Mouse (Mus musculus): Measurements from ENCODE around the gene Gnptab. TPM values are rescaled to one million over a fixed set of nuclear protein-coding genes. Genes with fewer than 3 reads are reported as not detected.
A peak's percentile ranks its signal among the peaks of the same experiment; 100 is the strongest.

The Gnptab gene
- total and polyA plus RNA-seq, 3 experiments = 2.7 to 50.8 (median 41.0) TPM

GRCm38 (mm10) chr10:88374984-88375383 lies 3.9 kb upstream of the Gnptab start:
- Histone ChIP-seq H3K27me3 (ENCODE audit: insufficient read depth, low read length) (peaks cover 7% of the 10 kb centered on the region; the same call in 1 of the 2 replicates), H3K36me3 (replicated peaks) (no peaks in the 10 kb centered on the region), H3K9me3 (replicated peaks) (no peaks in the 10 kb centered on the region), H3K4me3 (ENCODE audit: low read depth, low read length) (no peak overlapping the region), H3K4me1 (ENCODE audit: insufficient read depth, low read depth, low read length) (peaks cover 25% of the 10 kb centered on the region)
- TF ChIP-seq POLR2AphosphoS5 (IDR thresholded peaks at IDR 0.05; ENCODE audit: insufficient replicate concordance, low read depth, low read length) = no peak
- no peak for TF ChIP-seq TAL1 (conservative IDR thresholded peaks at IDR 0.05; ENCODE audit: low read depth, low read length)
- no peak for TF ChIP-seq GATA1 (IDR thresholded peaks at IDR 0.05; ENCODE audit: borderline replicate concordance, low read length)
- no peak for TF ChIP-seq GATA2 (IDR thresholded peaks at IDR 0.05; ENCODE audit: borderline replicate concordance, low read depth, low read length)
- no peak for TF ChIP-seq CTCF (IDR thresholded peaks at IDR 0.05; ENCODE audit: low read depth, low read length)
- ATAC-seq (ENCODE audit: extremely low read depth, insufficient number of reproducible peaks, low FRiP score, poor library complexity, severe bottlenecking) (no peak), DNase-seq (ENCODE audit: low spot score) (no peak)

GRCm38 (mm10) chr10:88376770-88377169 lies 2.2 kb upstream of the Gnptab start:
- Histone ChIP-seq H3K9me3 (replicated peaks) (no peaks in the 10 kb centered on the region), H3K4me3 (ENCODE audit: low read depth, low read length) (no peak overlapping the region), H3K4me1 (ENCODE audit: insufficient read depth, low read depth, low read length) (peaks cover 37% of the 10 kb centered on the region), H3K27me3 (ENCODE audit: insufficient read depth, low read length) (peaks cover 7% of the 10 kb centered on the region; the same call in 1 of the 2 replicates), H3K36me3 (replicated peaks) (no peaks in the 10 kb centered on the region)
- ATAC-seq (ENCODE audit: extremely low read depth, insufficient number of reproducible peaks, low FRiP score, poor library complexity, severe bottlenecking) = no peak
- DNase-seq (ENCODE audit: low spot score) = peak; percentile 36
- no peak for TF ChIP-seq POLR2AphosphoS5 (IDR thresholded peaks at IDR 0.05; ENCODE audit: insufficient replicate concordance, low read depth, low read length)
- no peak for TF ChIP-seq GATA1 (IDR thresholded peaks at IDR 0.05; ENCODE audit: borderline replicate concordance, low read length)
- TF ChIP-seq GATA2 (IDR thresholded peaks at IDR 0.05; ENCODE audit: borderline replicate concordance, low read depth, low read length) = no peak
- TF ChIP-seq CTCF (IDR thresholded peaks at IDR 0.05; ENCODE audit: low read depth, low read length) = peak; percentile 90
- no peak for TF ChIP-seq TAL1 (conservative IDR thresholded peaks at IDR 0.05; ENCODE audit: low read depth, low read length)

GRCm38 (mm10) chr10:88377666-88378065 lies 1.3 kb upstream of the Gnptab start:
- H3K4me3 ChIP-seq (ENCODE audit: low read depth, low read length) = no peak overlapping the region
- H3K9me3 ChIP-seq (replicated peaks) = no peaks in the 10 kb centered on the region
- peaks cover 7% of the 10 kb centered on the region; the same call in 1 of the 2 replicates for H3K27me3 ChIP-seq (ENCODE audit: insufficient read depth, low read length)
- DNase-seq (ENCODE audit: low spot score) (no peak), ATAC-seq (ENCODE audit: extremely low read depth, insufficient number of reproducible peaks, low FRiP score, poor library complexity, severe bottlenecking) (no peak)
- TF ChIP-seq GATA1 (IDR thresholded peaks at IDR 0.05; ENCODE audit: borderline replicate concordance, low read length) = no peak
- TF ChIP-seq TAL1 (conservative IDR thresholded peaks at IDR 0.05; ENCODE audit: low read depth, low read length) = no peak
- no peak for TF ChIP-seq CTCF (IDR thresholded peaks at IDR 0.05; ENCODE audit: low read depth, low read length)
- TF ChIP-seq POLR2AphosphoS5 (IDR thresholded peaks at IDR 0.05; ENCODE audit: insufficient replicate concordance, low read depth, low read length) = no peak
- TF ChIP-seq GATA2 (IDR thresholded peaks at IDR 0.05; ENCODE audit: borderline replicate concordance, low read depth, low read length) = no peak
- no peaks in the 10 kb centered on the region for H3K36me3 ChIP-seq (replicated peaks)
- peaks cover 46% of the 10 kb centered on the region for H3K4me1 ChIP-seq (ENCODE audit: insufficient read depth, low read depth, low read length)

- Histone ChIP-seq H3K9me3 (replicated peaks) (no peaks in the 10 kb centered on the region), H3K36me3 (replicated peaks) (peaks cover 7% of the 10 kb centered on the region), H3K4me3 (ENCODE audit: low read depth, low read length) (peak overlapping the region; percentile 93), H3K4me1 (ENCODE audit: insufficient read depth, low read depth, low read length) (peaks cover 66% of the 10 kb centered on the region), H3K27me3 (ENCODE audit: insufficient read depth, low read length) (peaks cover 6% of the 10 kb centered on the region; the same call in 1 of the 2 replicates)
- peak; percentile 63 for DNase-seq (ENCODE audit: low spot score)
- TF ChIP-seq POLR2AphosphoS5 (IDR thresholded peaks at IDR 0.05; ENCODE audit: insufficient replicate concordance, low read depth, low read length) (no peak), GATA1 (IDR thresholded peaks at IDR 0.05; ENCODE audit: borderline replicate concordance, low read length) (no peak), GATA2 (IDR thresholded peaks at IDR 0.05; ENCODE audit: borderline replicate concordance, low read depth, low read length) (no peak), TAL1 (conservative IDR thresholded peaks at IDR 0.05; ENCODE audit: low read depth, low read length) (no peak), CTCF (IDR thresholded peaks at IDR 0.05; ENCODE audit: low read depth, low read length) (no peak)
- ATAC-seq (ENCODE audit: extremely low read depth, insufficient number of reproducible peaks, low FRiP score, poor library complexity, severe bottlenecking) = peak; percentile 83
These were observed 1.1 kb downstream of the Gnptab start for GRCm38 (mm10) chr10:88380002-88380401.

- DNase-seq (ENCODE audit: low spot score) = no peak
- Histone ChIP-seq H3K4me1 (ENCODE audit: insufficient read depth, low read depth, low read length) (peaks cover 72% of the 10 kb centered on the region), H3K4me3 (ENCODE audit: low read depth, low read length) (peak overlapping the region; percentile 93), H3K27me3 (ENCODE audit: insufficient read depth, low read length) (peaks cover 3% of the 10 kb centered on the region; the same call in 1 of the 2 replicates), H3K9me3 (replicated peaks) (no peaks in the 10 kb centered on the region), H3K36me3 (replicated peaks) (peaks cover 7% of the 10 kb centered on the region)
- TF ChIP-seq TAL1 (conservative IDR thresholded peaks at IDR 0.05; ENCODE audit: low read depth, low read length) (no peak), POLR2AphosphoS5 (IDR thresholded peaks at IDR 0.05; ENCODE audit: insufficient replicate concordance, low read depth, low read length) (no peak), GATA2 (IDR thresholded peaks at IDR 0.05; ENCODE audit: borderline replicate concordance, low read depth, low read length) (no peak), CTCF (IDR thresholded peaks at IDR 0.05; ENCODE audit: low read depth, low read length) (no peak), GATA1 (IDR thresholded peaks at IDR 0.05; ENCODE audit: borderline replicate concordance, low read length) (no peak)
- no peak for ATAC-seq (ENCODE audit: extremely low read depth, insufficient number of reproducible peaks, low FRiP score, poor library complexity, severe bottlenecking)
These were observed 1.6 kb downstream of the Gnptab start for GRCm38 (mm10) chr10:88380430-88381060.

GRCm38 (mm10) chr10:88381286-88381685 lies 2.4 kb downstream of the Gnptab start:
- Histone ChIP-seq H3K4me1 (ENCODE audit: insufficient read depth, low read depth, low read length) (peaks cover 79% of the 10 kb centered on the region), H3K36me3 (replicated peaks) (peaks cover 7% of the 10 kb centered on the region), H3K4me3 (ENCODE audit: low read depth, low read length) (peak overlapping the region; percentile 93; the same call in 1 of the 2 replicates), H3K9me3 (replicated peaks) (no peaks in the 10 kb centered on the region), H3K27me3 (ENCODE audit: insufficient read depth, low read length) (no peaks in the 10 kb centered on the region)
- no peak for DNase-seq (ENCODE audit: low spot score)
- TF ChIP-seq TAL1 (conservative IDR thresholded peaks at IDR 0.05; ENCODE audit: low read depth, low read length) (no peak), CTCF (IDR thresholded peaks at IDR 0.05; ENCODE audit: low read depth, low read length) (no peak), POLR2AphosphoS5 (IDR thresholded peaks at IDR 0.05; ENCODE audit: insufficient replicate concordance, low read depth, low read length) (no peak), GATA1 (IDR thresholded peaks at IDR 0.05; ENCODE audit: borderline replicate concordance, low read length) (no peak)
- ATAC-seq (ENCODE audit: extremely low read depth, insufficient number of reproducible peaks, low FRiP score, poor library complexity, severe bottlenecking) = no peak

All from G1E (cell line).